Mouse (Mus musculus): ENCODE data around the gene Znhit1. TPM values are rescaled to one million over a fixed set of nuclear protein-coding genes. Genes with fewer than 3 reads are reported as not detected.
"Not testable (repeated sequence)": the region's sequence is repeated elsewhere in the genome, so short reads cannot be mapped to it uniquely, and the experiment has no call there.

Gene Znhit1
- polyA plus RNA-seq, 1 experiment: 88.2 TPM

- no peak for DNase-seq (ENCODE audit: extremely low spot score in 1 of 2, low spot score in 1 of 2)
Observed at GRCm38 (mm10) chr5:136957250-136957649, 30.6 kb downstream of the Znhit1 start.

GRCm38 (mm10) chr5:136955622-136956021 lies 32.2 kb downstream of the Znhit1 start:
- no peak for DNase-seq (ENCODE audit: extremely low spot score in 1 of 2, low spot score in 1 of 2)

DNA sequence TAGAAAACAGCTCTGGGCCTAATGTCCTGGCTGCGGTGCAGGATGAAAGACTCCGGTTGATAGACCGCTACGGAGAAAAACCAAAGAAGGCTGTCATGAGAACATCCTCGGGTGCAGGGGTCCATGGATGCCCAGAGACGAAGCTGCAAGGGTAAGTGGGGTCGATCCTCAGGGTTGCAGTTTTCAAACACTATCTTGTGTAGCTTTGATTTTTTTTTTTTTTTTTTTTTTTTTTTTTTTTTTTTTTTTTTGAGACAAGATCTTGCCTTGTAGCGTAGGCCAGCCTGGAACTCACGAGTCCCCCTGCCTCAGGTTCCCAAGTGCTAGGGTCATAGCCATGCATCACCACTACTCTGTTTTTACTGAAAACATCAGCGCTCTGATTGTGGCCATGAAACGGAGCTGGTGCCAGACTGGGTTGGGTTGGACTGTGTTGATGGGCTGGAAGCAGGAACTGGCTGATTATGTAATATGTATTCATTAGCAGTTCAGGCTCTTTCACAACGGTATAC lies 34.3 kb downstream of the Znhit1 start:
- peak in 1 of 2 experiments; percentile 59 for DNase-seq (ENCODE audit: extremely low spot score in 1 of 2, low spot score in 1 of 2)

DNA sequence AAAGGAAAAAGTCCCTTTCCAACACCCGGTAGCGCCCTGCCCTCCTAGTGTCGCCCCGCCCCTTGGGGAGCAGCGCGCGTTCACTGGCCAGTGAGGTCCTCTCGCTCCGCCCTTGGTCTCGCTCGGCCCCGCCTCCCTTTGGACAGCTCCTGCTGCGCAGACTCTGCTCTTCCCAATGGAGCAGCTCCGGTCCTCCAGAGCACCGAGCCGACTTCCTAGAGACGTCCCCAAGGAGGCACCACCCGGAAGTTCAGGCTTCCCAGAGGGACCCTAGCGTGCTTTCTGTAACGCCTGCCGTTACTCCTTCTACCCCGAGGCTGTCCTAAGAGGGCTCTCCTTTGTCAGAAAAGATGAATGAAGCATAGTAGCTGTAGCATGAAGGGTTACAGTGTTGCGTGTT lies 34.8 kb downstream of the Znhit1 start, which contains the start of gene Fis1:
Gene Fis1, plus strand, starts transcription at position 261 of the 400 bp plus-strand sequence.
- DNase-seq (ENCODE audit: extremely low spot score in 1 of 2, low spot score in 1 of 2): peak; percentile 93 to 98

DNA sequence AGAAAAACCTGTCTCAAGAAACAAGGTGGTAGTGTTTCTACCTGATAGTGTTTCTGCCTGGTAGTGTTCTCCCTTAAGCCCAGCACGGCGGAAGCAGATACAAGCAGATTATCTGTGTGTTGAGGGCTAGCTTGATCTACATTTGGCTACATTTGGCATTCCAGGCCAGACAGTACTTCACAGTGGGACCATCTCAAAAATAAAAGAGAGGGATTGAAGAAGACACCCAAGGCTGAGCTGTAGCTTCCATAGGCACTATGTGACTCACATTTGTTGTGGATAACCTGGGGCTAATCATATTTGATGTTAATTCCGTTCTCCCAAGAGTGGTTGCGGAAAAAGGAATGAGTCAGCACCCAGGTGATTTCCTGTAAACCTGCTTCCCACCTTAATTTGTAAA lies 35.7 kb downstream of the Znhit1 start:
- no peak for DNase-seq (ENCODE audit: extremely low spot score in 1 of 2, low spot score in 1 of 2)

- no peak for DNase-seq (ENCODE audit: extremely low spot score in 1 of 2, low spot score in 1 of 2)
Observed at GRCm38 (mm10) chr5:136950521-136950920, 37.3 kb downstream of the Znhit1 start.

DNA sequence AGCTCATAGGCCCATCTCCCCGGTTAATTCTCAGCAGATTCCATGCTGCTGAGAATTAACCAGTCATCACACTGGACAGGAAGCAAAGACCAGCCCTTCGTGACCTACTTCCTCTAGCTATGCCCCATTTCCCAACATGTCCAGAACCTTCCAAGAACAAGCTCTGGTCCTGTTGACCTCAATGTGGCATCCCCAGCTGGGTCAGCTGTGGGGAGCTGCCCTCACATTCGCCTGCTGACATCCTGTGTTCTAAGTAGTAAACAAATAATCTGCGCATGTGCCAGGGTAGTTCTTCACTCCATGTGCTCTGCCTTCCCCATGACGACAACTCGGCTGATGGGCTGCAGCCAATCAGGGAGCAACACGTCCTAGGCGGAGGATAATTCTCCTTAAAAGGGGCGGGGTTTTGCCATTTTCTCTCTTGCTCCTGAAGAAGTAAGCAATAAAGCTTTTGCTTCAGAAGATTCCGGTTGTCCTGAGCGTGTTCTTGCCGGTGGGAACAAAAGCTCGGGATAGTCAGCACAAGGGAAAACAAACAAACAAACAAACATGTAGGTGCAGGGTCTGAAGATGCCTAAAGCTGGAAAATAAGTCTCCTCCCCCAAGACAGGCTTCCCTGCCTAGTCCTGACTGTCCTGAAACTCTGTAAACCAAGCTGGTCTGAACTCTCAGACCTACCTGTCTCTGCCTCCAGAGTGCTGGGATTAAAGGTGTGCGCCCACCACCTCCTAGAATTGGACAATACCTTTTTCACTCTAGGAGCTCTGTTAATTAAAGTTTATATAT lies 38.1 kb downstream of the Znhit1 start:
- DNase-seq (ENCODE audit: extremely low spot score in 1 of 2, low spot score in 1 of 2): not testable (repeated sequence)

DNA sequence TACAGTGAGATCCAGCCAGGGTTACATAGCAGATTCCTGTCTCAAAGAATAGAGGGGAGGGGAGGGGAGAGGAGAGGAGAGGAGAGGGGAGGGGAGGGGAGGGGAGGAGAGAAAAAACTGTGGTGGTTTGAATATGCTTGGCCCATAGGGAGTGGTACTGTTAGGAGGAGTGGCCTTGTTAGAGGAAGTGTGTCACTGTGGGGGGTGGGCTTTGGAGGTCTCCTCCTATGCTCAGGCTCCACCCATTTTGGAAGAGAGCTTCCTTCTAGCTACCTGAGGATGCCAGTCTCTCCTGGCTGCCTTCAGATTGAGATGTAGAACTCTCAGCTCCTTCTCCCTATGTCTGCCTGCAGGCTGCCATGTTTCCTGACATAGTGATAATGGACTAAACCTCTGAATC lies 39.9 kb downstream of the Znhit1 start:
- no peak for DNase-seq (ENCODE audit: extremely low spot score in 1 of 2, low spot score in 1 of 2)

- peak in 1 of 2 experiments; percentile 31 for DNase-seq (ENCODE audit: extremely low spot score in 1 of 2, low spot score in 1 of 2)
Observed at GRCm38 (mm10) chr5:136945084-136945483, 42.7 kb downstream of the Znhit1 start.

DNA sequence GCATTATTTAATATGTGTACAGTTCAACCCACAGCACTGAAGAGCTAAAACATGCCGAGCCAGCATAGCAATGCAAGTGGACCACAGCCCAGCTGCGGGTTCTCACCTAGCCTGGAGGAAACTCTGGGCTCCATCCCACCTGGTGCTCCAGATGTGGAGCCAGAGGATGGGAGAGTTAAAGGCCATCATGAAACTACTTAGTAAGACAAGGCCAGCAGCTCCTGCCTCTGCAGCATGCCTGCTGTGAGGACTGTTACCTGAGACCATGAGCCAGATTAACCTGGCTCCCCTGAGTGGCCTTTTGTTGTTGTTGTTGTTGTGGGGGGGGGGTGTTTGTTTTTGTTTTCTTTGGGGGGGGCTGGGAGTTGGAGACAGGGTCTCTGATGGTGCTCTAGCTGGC lies 44.4 kb downstream of the Znhit1 start:
- DNase-seq (ENCODE audit: extremely low spot score in 1 of 2, low spot score in 1 of 2): no peak

GRCm38 (mm10) chr5:136942781-136943180 lies 45.0 kb downstream of the Znhit1 start:
- DNase-seq (ENCODE audit: extremely low spot score in 1 of 2, low spot score in 1 of 2): no peak

DNA sequence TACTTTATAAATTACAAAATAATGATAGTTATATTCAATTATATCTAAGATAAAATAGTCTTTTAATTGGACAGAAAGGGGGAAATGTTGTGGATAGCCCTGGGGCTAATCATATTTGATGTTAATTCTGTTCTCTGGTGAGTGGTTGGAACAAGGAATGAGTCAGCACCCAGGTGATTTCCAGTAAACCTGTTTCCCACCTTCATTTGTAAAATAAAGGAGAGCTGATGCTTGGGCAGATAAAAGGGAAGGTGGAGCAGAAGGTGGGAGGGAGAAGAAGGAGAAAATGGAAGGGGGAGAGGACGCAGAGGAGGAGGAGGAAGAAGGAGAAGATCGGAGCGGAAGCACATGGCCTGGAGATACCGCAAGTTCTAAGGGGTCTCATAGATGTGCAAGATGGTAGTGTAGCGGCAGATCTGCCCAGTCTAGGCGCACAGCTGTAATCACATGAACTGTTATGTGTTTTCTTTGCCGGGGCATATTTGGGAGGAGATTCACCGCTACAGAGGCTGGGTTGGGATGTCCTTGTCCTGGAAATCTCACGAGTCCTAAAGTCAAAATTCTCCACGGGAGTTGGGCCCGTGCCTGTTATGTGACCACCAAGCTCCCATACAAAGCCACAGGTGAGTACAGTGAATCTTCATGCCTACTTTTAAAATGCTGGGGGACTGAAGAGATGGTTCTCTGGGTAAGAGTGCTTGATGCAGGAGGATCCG lies 46.8 kb downstream of the Znhit1 start:
- no peak for DNase-seq (ENCODE audit: extremely low spot score in 1 of 2, low spot score in 1 of 2)

DNA sequence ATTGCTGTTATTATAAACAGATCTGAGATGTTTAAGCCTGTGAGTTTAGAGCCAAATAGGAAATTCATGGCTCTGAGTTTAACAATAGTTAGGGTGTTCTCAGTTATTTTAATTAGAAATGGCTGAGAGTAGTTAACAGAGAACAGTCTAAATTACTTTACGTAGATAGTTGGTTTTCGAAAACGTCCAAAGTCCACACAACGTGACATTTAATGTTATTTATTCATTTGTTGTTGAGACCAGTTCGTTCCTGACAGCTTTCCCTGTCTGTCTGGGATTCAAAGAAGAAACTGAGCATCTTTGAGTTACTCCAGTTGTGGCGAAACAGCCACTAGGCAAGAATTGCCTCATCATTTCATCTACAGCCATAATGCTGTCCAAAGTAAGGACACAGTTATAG lies 47.8 kb downstream of the Znhit1 start:
- not testable (repeated sequence) for DNase-seq (ENCODE audit: extremely low spot score in 1 of 2, low spot score in 1 of 2)

DNA sequence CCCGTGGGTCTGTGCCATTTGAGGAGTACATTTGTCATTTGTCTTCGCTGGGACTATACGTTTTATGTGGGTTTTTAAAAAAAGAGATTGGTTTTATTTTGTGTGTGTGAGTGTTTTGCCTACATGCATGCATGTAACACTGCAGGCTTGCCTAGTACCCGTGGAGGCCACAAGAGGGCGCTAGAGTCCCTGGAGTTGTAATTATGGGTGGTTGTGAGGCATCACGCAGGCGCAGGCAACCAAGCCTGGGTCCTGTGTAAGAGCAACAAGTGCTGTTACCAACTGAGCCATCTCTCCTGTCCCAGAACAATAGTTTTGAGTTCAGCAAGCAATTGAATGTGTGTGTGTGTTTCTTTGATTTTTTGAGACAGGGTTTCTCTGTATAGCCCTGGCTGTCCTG lies 48.5 kb downstream of the Znhit1 start:
- no peak for DNase-seq (ENCODE audit: extremely low spot score in 1 of 2, low spot score in 1 of 2)

DNA sequence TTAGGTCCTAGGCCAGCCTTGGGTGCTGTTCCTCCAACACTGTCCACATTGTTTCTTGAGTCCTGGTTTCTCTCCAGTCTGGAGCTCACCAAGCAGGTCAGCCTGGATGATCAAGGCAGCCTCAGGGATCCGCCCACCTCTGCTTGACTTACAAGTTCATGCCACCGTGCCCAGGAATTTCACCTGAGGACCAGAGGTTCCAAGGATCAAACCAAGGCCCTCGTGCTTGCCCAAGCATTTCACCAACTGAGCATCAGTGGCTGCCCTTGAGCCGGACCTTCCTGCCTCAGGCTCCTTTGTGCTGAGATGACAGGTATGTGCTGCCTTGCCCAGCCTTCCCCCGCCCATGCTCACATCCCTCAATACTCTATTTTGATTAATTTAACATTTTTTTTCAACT lies 50.2 kb downstream of the Znhit1 start:
- no peak for DNase-seq (ENCODE audit: extremely low spot score in 1 of 2, low spot score in 1 of 2)

GRCm38 (mm10) chr5:136936750-136937149 lies 51.1 kb downstream of the Znhit1 start:
- DNase-seq (ENCODE audit: extremely low spot score in 1 of 2, low spot score in 1 of 2): no peak

DNA sequence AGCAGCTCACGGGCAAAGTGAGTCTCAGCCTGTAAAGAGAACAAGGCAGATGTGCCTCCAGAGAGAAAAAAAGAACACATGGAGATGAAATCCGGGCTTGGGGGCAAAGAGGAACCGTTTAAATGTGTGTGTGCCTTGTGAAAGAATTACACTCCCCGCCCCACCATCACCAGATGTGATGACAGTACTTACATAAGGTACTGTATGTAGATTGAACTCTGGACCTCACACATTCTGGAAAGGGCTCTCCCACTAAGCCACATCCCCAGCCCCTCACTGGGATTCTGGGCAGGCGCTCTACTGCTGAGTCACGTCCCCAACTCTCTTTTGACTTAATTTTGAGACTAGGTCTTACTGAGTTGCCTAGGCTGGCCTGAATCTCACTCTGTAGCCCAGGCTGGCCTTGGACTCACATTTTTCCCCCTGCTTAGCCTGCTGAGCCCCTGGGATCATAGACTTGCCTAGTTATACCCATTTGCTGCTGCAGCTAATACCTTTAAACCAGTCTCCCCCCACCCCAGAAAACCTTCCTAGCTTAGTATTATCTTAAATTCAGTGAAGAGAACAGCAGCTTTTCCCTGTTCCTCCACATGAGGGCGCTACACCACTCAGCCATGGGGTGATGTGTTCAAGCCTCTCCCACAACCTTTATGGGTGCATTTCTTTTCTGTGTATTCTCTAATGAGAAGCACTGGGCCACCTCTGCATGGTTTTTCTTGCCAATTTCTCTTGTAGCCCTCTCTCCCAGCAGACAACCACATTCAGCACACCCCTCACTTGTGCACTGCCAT lies 51.7 kb downstream of the Znhit1 start:
- no peak for DNase-seq (ENCODE audit: extremely low spot score in 1 of 2, low spot score in 1 of 2)

GRCm38 (mm10) chr5:136933930-136934329 lies 53.9 kb downstream of the Znhit1 start:
- no peak for DNase-seq (ENCODE audit: extremely low spot score in 1 of 2, low spot score in 1 of 2)

DNA sequence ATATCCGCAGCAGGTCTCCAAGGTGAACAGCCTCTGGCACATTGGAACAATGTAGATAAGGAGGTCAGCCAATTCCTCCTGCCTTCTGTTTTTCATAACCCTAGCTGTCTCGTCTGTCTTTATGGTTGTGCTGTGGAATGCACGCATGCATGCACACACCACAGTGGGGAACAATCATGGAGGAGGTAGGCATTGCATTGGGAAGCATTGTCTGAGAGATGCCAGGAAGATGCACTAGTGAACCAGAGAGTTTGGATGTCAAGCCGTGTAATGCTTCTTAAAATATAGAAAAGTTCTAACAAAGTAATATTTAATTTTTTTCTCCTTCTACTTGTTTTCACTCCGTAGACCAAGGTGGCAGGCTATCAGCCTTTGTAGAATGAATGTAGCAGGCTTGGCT lies 54.9 kb downstream of the Znhit1 start:
- DNase-seq (ENCODE audit: extremely low spot score in 1 of 2, low spot score in 1 of 2): no peak

All from frontal cortex, adult 2 months (tissue).